Mouse (Mus musculus) cerebellum, adult 18-20 months (tissue): ENCODE measurements around the gene Rassf3.
A peak's percentile ranks its signal among the peaks of the same experiment; 100 is the strongest.

Source experiments
- DNase-seq, 2 experiments: peaks; one replicate each; pipeline ENCODE4 v3.0.0; 2021

The Rassf3 gene

GRCm38 (mm10) chr10:121428011-121428711 is 48.0 kb downstream of the Rassf3 start:
- no peak for DNase-seq

GRCm38 (mm10) chr10:121427136-121427535 is 49.0 kb downstream of the Rassf3 start:
- no peak for DNase-seq

DNA sequence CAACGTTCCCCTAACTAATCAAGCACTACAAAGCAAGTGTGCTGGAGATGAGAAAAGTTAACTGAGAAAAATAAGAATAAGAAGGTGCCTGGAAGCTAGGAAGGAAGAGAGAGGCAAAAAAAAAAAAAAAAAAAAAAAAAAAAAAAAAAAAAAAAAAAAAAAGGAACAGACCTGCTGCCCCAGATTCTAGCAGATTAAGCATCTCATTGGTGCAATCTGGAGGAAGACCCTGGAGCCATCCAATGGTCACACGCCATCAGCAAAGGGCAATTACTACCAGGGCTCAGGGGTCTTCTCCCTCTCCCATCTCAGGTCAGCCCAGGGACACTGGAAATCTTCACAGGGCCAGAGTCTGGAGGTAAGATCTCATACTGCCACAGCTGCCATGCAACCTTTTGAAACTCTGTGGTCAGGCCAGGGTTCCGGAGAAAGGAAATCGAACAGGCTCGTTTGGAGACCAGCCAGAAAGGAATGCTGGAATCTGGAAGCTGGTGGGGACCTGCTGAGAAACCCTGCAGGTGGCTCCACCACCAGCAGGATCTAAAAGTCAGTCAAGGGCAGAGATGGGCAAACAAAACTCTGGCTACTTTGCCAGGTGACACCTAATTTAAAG is 49.6 kb downstream of the Rassf3 start:
- no peak for DNase-seq

GRCm38 (mm10) chr10:121425506-121426025 is 50.6 kb downstream of the Rassf3 start:
- DNase-seq, result no peak

GRCm38 (mm10) chr10:121425079-121425478 is 51.1 kb downstream of the Rassf3 start:
- DNase-seq, result no peak

DNA sequence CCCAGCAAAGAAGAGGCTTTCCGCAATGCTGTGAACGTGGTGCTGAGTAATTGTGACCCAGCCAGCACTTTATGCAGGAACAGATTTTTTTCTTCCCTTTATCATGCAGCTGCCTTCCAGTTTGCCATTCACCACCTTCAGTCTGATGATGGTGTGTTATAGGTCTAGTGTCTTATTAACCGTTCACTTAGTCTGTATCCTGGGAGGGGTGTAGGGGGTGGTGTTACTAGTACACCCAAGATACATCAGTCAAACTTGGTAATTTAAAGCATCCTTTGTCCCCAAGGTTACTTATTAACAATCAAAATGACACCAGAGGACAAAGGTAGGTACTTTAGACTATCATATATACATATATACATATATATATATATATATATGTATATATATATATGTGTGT is 51.7 kb downstream of the Rassf3 start:
- DNase-seq, result no peak

- DNase-seq, result peak in 1 of 2 experiments; percentile 17
These were observed 52.4 kb downstream of the Rassf3 start for GRCm38 (mm10) chr10:121423541-121424349.

- DNase-seq, result no peak
These were observed 53.9 kb downstream of the Rassf3 start for GRCm38 (mm10) chr10:121422294-121422693.

DNA sequence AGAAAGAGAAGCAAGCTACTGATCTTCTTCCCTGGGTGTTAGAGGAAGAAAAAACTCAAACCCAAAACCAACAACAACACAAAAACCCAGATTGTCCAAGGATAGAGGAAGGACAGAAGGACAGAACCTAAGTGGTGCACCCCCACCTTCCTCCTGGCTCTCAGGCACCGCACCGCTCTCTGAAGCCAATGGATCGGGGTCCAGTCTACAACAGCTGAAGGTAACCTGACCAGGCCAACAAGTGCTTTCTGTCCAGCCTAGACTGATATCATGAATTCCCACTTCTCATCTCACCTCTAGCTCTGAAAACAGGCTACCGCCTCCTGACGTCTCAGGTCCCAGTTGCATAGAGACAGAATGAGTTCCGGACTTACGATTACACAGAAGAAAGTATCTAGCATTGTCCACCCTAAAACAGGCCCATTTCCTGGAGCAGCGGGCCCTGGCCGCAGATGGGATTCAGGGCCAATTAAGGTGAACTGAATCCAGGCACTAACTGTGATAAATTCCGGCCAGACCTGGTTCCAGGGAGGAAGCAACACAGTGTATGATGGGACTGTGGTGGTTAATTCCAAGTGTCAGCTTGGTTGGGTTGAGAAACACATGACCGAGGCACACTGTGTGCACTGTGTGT is 54.4 kb downstream of the Rassf3 start:
- DNase-seq, result no peak

DNA sequence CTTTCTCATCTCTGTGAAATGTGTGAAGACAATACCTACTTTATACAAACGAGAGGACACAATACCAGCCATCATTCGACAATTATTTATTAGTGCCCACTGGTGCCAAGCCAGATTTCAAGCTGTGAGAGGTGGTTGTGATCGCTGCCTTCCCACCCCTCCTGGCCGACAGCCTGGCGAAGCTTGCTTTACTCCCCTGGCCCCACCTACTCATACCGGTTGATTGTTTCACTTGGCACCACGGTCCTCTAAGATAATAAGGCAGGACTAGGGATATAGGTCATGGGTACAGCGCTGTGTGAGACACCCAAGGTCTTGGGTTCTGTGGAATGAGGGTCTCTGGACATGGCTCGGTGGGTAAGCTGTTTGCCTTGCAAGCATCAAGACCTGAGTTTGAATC is 55.1 kb downstream of the Rassf3 start:
- no peak for DNase-seq

- DNase-seq, result no peak
These were observed 56.3 kb downstream of the Rassf3 start for GRCm38 (mm10) chr10:121419640-121420470.

- DNase-seq, result no peak
These were observed 57.3 kb downstream of the Rassf3 start for GRCm38 (mm10) chr10:121418835-121419234.

GRCm38 (mm10) chr10:121414127-121414526 is 62.0 kb downstream of the Rassf3 start:
- no peak for DNase-seq

DNA sequence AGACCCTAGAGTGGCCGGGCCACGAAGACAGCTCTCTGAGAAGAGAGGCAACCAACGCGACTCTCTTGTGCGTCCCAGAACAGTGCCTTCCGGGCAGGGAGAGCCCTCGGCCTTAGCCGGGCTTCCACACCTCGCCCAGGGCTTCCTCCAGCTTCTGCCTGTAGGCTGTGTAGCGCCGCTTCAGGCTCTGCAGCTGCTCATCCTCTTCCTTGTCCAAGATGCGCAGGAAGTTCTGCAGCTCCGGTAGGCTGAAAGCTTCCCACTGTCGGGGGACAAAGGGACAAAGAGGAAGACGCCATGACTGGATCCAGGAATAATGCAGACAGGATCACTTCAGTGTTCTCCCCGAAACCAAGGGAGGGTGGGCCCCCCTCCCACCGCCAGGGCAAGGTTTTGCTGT is 63.3 kb downstream of the Rassf3 start:
- DNase-seq, result no peak

GRCm38 (mm10) chr10:121411721-121412455 is 64.3 kb downstream of the Rassf3 start:
- DNase-seq, result no peak

GRCm38 (mm10) chr10:121409717-121410116 is 66.4 kb downstream of the Rassf3 start:
- peak; percentile 44 to 67 for DNase-seq

DNA sequence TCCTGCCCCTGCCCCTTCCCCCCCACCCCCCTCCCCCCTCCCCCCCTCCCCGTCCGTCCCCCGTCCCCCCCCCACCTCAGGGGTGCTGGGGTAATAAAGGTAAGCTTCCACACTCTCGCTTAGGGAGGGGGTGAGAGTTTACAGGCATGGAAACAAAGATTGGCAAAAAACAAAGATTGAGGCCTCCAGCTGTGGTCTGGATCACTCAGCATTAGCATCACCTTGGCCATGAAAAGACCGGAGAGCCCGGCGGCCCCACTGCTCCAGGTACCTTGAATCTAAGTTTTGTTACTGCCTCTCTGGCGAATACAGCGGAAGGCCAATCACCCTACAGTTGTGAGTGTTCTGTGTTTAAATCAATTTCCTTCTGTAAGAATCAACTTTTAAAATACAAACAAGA is 72.2 kb downstream of the Rassf3 start:
- no peak for DNase-seq

- DNase-seq, result no peak
These were observed 73.0 kb downstream of the Rassf3 start for GRCm38 (mm10) chr10:121403104-121403503.

GRCm38 (mm10) chr10:121401005-121401404 is 75.1 kb downstream of the Rassf3 start:
- DNase-seq, result no peak

GRCm38 (mm10) chr10:121398599-121398998 is 77.5 kb downstream of the Rassf3 start:
- no peak for DNase-seq

GRCm38 (mm10) chr10:121395542-121396176 is 80.5 kb downstream of the Rassf3 start:
- DNase-seq, result no peak
